Mouse (Mus musculus) mouse embryonic stem cell (cell line): ENCODE measurements around the gene Dip2c.

ENCODE experiments used
- in situ Hi-C, 2 experiments: fragments of 300-500 bp; cut with MboI; formaldehyde crosslinking; loops; 1 replicate in 1 of 2; 3 replicates in 1 of 2; pipeline ENCODE4 v1.14.3; 2019 to 2020; ENCODE audit warnings: low sequenced_read_pairs in 2 of 2, low pct_unique_long_range_greater_than_20kb in 1 of 2, mixed read lengths in 1 of 2; ENCODE audit not compliant: unreplicated experiment in 1 of 2

Gene Dip2c

GRCm38 (mm10) chr13:9314713-9315112 lies 38.4 kb downstream of the Dip2c start:
- in situ Hi-C loops: no loop called here

- in situ Hi-C loops: no loop called here
Observed at GRCm38 (mm10) chr13:9319745-9320144, 43.4 kb downstream of the Dip2c start.

- in situ Hi-C loops: no loop called here
Observed at GRCm38 (mm10) chr13:9325262-9325661, 48.9 kb downstream of the Dip2c start.

GRCm38 (mm10) chr13:9329307-9329915 lies 53.1 kb downstream of the Dip2c start:
- in situ Hi-C loops: no loop called here

GRCm38 (mm10) chr13:9333187-9333586 lies 56.9 kb downstream of the Dip2c start:
- in situ Hi-C loops: no loop called here

GRCm38 (mm10) chr13:9340293-9340692 lies 64.0 kb downstream of the Dip2c start:
- in situ Hi-C loops: no loop called here

DNA sequence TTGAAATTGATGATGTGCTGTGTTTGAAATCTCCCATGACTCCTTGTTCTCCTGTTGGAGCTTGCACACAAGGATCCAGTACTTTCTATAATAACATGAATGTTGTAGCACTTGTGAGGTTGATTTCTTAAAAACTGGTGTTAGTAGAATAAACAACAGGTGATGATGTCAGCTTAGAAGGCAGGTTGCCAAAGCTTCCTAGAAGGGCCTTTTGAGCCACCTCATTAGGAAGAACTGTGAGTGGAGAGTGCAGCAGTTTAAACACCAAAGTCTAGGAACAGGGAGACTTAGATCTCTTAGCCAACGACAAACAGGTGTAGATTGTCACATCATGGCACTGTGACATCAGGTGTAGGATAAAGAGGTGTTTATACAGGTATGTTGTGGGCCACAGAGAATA lies 66.4 kb downstream of the Dip2c start:
- in situ Hi-C loops: no loop called here

DNA sequence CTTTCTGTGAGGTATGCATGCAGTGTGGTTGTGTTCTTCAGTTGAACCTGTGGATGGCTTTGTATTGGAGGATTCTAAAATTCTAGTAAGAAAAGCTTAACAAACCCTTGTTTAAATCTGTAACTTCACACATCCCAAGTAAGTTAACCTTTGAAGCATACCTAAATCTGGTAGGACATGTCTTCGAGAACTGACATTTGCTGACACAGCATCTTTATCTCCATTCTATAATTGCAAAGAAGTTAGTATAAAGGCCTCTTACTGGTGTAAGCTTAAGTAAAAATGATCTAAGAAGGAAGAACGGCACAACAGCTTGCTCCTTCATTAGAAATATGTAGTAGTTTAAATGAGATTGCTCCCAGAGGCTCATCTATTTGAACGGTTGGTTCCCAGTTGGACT lies 71.1 kb downstream of the Dip2c start:
- in situ Hi-C loops: no loop called here

- in situ Hi-C loops: no loop called here
Observed at GRCm38 (mm10) chr13:9350670-9351069, 74.3 kb downstream of the Dip2c start.

DNA sequence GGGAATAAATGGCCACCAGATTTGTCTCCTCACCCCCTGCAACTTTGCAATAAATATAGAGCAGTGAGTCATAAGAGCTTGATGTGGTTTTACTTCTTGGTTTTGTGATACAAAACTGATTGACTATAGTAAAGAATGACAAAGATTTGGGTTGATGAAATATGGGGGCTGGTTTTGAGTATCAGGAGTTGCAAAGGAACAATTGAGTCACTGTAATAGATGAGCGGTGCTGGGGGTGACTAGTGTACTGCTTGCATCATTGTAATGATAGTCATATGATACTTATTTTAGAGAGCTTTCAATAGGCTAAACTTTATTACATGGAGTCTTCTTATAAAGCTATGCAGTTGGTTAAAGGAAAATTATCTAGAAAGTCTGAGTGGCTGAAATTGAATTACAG lies 77.6 kb downstream of the Dip2c start:
- in situ Hi-C loops: no loop called here

- in situ Hi-C loops: no loop called here
Observed at GRCm38 (mm10) chr13:9355331-9355730, 79.0 kb downstream of the Dip2c start.

DNA sequence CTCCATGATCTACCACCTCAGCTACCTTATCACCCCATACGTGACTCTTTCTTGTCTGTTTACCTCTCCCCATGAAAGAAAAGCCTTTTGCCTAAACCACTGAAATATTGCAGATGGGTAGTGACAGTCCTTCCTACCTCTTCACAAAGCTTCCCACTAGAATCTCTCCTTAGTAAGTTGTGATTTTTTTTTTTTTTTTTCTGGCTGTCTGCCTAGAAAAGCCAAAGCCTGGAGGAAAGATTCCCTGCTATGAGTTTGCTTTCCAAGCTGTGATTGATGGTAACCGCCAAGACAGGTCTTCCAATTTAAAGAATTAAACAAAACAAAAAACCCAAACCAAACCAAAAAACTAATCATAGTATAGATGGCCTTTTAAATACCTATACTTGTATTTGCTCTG lies 85.1 kb downstream of the Dip2c start:
- in situ Hi-C loops: no loop called here

DNA sequence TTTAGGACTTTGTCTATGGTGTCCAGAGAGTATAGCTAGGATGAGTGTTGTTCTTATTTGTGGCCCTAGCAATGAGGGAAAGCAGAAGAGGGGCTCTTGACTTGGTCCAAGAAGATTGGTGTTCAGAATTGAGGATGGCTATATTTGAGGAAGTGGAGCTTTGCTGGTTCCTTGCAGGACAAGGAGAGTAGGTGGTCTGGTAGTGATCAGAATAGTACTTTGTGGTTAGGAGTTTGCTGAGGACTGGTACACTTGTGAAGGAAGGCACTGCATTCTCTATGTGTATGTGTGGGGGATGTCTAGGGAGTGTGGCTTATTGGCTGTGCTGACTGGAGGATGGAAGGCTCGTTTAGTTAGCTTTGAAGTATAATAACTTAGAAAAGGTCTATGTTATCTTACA lies 95.1 kb downstream of the Dip2c start:
- in situ Hi-C loops: no loop called here

- in situ Hi-C loops: no loop called here
Observed at GRCm38 (mm10) chr13:9377130-9377529, 100.8 kb downstream of the Dip2c start.

DNA sequence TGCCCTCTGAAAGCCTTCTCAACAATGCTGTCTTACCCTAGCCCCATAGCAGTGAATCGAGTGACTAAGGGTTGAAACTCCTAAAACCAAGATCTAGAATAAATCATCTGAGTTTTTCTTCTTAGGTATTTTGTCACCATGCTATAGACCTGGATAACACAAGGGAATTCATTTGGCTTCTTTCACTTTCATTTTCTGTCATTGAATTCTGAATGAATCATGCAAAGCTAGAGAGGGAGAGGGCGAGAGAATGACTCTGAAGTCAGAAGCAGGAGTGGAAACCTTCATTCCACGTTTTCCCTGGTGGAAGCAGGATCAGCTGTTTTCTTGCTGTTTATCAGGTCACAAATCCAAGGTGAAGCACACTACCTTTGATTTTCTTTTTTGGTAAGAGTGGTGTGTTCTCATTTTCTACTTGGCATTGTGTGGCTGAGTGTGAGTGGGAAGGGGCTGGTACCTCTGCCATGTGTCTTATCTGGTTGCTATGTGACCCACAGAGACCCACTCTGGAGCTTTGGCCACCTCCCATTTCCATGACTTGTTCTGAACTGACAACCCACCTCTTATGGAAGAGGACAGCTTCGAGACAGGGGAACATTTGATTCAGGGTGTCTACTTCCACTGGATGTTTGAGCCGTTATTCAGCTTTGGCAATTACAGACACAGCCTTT lies 104.5 kb downstream of the Dip2c start:
- in situ Hi-C loops: no loop called here

- in situ Hi-C loops: no loop called here
Observed at GRCm38 (mm10) chr13:9388017-9388416, 111.7 kb downstream of the Dip2c start.

DNA sequence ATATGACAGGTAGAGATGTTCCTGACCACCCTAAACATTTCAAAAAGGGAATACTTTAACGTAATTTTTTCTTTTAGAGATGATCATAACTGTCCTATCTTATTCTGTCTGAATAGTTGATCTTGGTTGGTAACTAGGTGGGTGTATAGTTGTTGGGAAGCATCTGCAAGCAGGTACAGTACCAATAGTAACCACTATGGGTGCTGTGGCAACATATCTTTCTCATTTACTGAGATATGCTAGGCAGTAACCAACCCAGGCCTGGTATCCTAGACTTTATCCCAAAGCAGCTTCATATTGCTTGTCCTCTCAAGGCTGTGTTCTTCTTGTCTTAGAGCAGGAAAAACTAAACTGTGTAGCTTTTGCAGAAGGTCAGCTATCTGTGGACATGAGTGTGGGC lies 113.0 kb downstream of the Dip2c start:
- in situ Hi-C loops: no loop called here

DNA sequence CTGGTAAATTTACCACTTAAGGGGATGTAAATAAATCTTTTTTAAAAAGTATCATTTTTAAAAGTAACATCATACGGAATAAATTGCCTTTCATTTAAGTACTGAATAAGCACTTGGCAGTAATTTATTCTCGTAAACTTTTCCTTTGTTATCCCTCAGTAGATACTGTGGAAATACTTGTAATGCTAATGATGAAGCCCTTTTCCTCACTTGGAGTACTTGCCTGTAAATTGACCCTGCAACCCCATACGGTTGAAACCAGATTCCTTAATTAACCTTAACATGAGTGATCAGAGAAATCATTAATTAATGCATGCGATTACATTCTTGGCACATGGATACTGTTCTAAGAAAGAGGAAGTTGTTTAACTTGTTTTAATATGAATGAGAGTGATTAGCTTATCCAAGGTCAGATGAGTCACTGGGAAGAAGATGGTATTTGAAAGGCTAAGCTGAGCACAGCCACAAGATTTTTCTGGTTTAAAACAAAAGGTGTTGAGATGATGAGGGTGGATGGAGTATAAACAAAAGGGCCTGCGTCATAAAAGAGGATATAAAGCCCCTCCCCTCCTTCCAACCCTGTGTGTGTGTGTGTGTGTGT lies 114.0 kb downstream of the Dip2c start:
- in situ Hi-C loops: no loop called here

GRCm38 (mm10) chr13:9393470-9393869 lies 117.1 kb downstream of the Dip2c start:
- in situ Hi-C loops: no loop called here

GRCm38 (mm10) chr13:9395286-9395685 lies 119.0 kb downstream of the Dip2c start:
- in situ Hi-C loops: no loop called here
